Mouse (Mus musculus): ENCODE measurements around the gene Gpr39. TPM values are rescaled to one million over a fixed set of nuclear protein-coding genes. Genes with fewer than 3 reads are reported as not detected.

Gpr39 gene
- total RNA-seq, 2 experiments from 2014 or later, result 0.19 to 0.20 TPM

DNA sequence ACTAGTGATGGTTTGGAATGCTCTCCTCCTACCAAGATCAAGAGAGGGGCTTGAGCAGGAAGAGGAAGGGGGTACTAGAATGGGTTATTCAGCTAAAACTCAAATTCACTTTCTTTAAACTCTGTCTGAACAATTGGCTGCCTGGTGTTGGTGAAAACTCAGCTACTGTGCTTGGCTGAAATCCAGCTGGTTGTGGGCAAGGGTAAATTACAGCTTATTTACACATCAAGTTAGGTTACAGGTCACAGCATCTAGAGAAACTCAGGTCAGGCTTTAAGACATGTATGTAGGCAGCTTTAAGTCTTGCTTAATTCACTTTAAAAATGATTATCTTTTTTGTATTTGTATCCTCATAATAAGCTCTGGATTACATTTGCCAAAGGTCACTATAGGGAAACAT, 16.7 kb downstream of the Gpr39 start:
- DNase-seq (ENCODE audit: low spot score in 2 of 2), result no peak

DNA sequence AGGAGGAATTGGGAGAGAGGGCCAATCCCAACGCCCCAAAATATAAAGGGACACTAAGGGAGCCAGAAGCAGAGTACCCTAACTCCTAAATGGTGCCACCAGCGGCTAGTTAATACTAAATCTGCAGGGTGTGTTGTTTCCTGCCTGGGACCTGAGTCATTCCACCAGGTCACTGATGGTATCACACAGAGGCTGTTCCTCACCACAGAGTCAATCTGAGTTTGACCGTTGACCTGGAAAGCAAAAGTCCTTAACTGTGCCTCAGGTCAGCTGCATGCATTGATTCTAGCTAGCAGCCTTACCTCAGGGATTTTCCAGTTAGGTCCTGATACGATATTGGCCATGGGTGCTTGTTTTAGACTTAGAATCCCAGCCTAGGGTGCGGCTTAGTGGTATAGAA, 17.5 kb downstream of the Gpr39 start:
- no peak for DNase-seq (ENCODE audit: low spot score in 2 of 2)

DNA sequence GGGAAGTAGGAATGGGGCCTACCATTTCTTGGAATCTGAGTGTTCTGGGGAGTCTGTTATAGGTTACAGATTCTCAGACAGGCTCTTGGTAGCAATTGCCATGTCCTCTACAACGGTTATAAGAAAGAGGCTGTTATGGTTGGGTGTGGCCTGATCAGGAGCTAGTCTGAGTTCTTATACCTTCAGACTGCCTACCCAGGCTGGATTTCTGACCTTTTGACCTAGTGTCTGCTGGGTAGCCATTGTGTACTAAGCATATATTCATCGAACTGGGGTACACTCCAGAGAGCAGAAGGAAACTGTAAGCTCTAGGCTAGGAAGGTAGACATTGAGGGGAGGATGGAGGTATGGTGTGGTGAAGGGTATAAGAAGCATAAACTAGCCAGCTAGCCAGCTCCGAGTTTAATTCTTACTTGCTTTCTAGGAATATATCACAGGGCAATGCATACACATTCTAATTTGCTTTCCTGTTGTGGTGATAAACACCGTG, 24.4 kb downstream of the Gpr39 start:
- no peak for DNase-seq (ENCODE audit: low spot score in 2 of 2)

DNA sequence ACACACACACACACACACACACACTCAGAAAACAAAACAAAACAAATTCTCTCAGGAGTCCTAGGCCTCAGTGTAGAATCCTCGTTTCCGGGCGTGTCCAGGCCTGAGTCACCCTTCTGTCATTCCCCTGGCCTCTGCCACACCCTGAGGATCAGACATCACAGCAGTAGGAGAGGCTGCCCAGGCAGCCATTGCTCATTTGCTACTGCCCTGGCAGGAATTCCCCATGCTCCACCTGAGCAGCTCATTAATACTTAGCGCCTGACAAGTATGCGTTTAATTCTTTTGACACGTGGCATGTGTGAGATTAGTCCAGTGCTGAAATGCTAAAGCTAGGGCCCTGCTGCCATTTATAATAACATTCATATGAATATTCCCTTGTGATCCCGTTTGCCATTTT, 25.0 kb downstream of the Gpr39 start:
- DNase-seq (ENCODE audit: low spot score in 2 of 2), result no peak

DNA sequence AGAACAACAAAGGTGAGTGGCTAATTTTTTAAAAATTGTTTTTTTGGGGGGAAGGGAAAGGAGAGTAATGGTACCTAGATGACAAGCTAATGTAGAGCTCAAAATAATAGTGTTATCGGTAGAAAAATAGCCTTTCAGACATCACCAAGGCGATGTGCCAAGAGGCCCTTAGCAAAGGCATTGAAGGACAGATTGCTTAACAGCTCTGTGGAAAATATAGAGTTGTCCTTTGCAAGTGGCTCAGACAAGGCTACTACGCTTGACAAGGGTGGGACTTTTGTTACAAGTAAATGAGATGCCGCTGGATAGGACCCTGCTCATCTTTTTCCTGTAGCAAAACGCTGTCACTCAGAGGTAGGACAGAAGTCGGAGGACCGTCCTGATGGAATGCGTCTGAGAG, 25.5 kb downstream of the Gpr39 start:
- no peak for DNase-seq (ENCODE audit: low spot score in 2 of 2)

DNA sequence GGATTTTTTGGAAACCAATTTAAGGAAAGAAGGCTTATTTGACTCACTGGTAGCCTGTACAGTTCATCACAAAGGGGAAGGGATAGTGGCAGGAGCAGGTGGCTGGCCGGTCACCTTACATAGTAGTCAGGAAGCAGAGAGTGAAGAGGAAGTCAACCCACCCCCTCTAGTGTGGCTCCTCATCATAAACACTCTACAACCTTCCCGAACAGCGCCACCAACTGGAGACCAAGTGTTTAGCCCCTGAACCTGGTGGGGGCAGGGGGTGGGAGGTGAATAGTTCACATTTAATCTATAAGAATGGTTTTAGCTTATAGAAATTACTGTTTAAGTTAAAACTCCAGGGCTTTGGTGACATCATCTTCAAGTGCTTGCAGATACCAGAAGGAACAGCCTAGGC, 28.6 kb downstream of the Gpr39 start:
- DNase-seq (ENCODE audit: low spot score in 2 of 2), result no peak

DNA sequence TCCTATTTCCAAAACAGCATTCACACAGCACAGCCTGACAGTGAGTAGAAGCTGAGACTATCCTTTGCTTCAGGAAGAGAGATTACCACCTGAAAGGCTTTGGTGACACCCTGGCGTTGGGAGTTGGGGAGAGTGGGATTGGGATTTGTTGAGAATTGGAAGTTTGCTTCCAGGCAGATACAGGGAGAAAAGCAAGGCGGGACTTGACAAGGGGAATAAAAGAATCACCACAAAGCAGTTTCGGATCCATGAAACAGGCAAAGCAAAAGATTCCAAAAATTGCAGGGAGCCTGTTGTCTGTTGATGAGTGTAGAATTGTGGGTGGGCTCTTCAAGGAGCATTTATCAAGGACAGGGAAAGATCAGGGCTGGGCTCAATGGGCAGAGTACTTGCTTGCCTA, 38.5 kb downstream of the Gpr39 start:
- no peak for DNase-seq (ENCODE audit: low spot score in 2 of 2)

DNA sequence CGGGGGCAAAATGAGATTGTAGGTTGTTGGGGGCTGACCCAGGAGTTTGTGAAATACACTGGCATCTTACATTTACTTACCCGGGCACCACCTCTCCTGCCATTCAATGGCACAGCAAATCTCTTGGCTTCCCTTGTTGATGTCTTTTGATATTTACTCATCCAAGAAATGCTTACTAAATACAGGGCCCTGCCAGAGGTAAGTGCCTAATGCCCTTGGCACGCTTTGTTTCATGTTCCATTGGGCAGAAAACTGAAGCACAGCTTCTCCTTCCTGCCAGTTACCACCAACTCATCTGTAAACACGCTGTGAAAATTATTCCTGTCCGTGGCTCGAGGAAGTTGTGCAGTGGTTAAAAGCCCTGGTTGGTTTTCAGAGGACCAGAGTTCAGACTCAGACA, 39.4 kb downstream of the Gpr39 start:
- no peak for DNase-seq (ENCODE audit: low spot score in 2 of 2)

DNA sequence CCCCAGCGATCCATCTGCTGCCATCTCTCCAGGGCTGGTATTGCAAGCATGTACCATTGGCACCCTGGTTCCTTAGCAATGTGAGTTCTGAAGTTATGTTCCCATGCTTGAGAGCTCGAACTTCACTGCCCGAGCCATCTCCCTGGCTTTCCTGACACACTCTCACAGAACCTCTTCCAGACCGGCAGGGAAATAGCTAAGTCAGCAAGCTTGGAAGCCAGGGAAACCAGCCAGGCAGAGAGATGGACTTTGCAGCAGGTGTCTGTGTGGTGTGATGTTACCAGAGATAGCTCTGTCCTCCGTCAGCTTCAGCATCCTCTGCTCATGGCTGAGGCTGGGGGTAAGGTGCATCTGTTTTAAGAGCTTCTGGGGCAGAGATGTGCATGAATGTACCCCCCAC, 41.1 kb downstream of the Gpr39 start:
- DNase-seq (ENCODE audit: low spot score in 2 of 2), result no peak

DNA sequence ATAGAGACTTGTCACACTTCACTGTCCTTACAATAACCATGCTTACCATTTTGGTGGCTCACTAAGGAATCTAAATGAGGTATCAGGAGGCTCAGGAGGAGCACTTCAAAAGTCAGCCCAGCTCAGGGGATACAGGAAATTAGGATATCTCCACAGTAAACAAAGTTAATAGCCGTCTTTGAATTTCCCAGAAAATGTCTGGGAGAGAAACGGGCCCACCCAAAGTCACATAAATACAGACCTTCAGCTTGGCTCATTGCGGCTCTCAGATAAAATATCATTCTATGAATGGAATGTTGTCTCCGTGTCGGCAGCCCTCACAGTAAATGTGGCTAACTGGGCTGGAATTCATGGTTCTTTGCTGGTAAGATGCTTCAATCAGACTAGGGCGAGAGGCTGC, 42.3 kb downstream of the Gpr39 start:
- no peak for DNase-seq (ENCODE audit: low spot score in 2 of 2)

DNA sequence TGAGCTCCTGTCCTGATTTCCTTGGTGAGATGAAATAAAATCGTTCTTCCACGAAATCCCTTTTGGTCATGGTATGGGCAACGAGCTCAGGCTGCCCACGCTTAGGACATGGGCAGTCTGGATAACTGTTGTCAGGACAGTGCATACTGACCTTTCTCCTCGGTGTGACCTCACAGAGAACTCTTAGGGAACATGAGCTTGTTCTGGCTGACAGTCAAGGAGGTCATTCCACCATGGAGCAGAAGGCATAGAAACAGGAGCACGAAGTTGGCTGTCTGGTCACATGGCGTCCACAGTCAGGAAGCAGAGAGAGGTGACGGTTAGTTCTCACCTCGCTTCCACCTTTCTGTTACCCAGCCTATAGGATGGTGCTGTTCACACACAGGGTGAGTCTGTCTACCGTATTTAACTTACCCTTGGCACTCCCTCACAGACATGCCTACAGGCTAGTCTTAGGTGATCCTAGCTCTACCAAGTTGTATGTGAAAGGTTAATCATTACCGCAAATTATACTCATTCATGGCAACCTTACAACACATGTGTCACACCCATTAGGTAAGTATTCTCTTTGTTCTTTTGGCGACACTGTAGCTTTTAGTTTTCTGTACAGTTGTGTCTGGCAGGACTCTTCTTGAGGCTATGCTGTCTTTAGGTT, 44.4 kb downstream of the Gpr39 start:
- DNase-seq (ENCODE audit: low spot score in 2 of 2), result no peak

DNA sequence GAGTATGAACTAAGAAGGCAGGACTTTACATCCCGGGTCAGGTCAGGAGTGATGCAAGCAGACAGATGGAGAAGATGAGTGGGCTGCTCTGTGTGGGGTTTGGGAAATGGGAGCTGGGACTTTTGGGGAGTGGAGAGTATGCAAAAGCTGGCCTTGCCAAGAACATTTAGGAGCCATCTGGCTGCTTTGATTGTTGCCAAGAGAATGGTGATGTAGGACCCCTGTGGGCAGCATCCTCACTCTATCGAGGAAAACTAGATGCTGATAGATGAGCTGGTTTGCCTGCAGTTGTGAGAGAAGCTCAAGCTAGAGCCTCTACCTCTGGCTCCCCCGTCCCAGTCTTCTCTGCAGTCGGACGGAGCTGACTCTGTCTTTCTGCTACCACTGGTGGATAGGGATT, 47.5 kb downstream of the Gpr39 start:
- DNase-seq (ENCODE audit: low spot score in 2 of 2), result no peak

DNA sequence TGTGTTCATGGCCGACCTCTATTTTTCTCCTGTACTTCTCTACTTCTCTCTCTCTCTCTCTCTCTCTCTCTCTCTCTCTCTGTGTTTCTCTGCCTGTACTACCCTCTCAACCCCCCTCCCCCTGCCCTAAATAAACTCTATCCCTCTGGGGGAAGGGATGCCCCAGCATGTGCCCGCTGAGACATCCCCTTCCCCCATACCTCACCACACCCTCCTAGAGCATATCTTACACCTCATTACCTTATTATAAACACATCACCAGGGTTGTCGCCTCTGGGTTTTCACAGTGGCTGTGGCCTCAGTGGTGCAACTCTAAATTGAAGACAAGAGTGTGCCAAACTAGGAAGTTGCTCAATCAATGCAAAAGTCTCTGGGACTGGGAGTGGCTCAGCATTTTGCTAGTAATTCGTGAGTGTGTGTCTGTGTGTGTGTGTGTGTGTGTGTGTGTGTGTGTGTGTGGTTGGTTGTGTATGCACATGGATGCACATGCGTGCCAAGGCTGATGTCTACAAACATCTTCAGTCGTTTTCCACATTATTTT, 52.3 kb downstream of the Gpr39 start:
- DNase-seq (ENCODE audit: low spot score in 2 of 2), result no peak

DNA sequence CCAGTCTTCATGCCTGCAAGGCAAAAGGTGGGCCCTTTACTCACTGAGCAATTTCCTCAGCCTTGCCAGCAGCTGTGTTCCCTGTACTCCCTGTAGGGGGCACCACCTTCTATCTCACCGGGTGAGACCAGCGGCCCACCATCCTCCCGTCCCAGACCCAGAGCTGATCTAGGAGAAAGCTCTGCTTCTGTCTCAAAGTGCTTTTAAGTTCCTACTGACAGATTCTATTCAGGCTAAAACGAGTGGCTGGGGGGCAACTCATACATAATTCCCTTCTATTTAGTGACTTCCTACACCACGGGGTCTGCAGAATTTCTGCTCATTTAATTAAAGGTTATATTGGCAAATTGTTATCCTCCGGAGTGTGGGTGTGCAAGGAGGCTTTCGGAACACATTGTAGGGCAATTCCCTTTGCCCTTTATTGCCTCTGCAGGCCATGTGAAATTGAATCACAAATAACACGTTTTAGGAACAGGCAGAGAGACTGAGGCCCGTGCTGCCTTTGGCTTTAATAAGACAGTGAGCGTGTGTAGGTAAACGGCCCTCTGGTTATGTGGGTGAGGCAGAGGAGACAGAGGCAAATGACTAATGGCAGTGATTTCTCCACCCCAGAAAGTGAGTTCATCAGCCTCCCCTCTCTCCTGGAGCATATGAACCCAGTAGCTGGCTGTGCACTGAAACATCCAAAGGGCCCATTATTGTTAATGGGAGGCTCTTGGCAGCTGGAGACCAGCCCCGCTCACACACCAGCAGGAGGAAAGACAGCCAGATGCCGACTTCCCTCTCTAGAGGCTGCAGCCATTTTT, 53.1 kb downstream of the Gpr39 start:
- no peak for DNase-seq (ENCODE audit: low spot score in 2 of 2)

DNA sequence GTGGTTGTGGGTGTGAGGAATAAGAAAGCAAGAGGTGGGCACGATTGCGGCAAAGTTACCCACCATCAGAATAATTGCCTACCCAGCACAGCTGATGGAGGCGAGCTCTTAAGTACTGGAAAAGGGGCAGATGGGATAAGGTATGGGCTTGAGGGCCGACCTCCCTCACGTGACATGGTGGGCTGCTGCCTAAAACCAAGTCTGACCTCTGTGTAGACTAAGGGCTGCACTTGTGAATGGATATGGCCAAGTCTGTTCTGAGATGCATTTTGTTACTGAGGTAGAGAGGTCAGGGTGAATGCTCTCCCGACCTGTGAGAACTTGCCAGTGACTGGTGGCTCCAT, 53.7 kb downstream of the Gpr39 start:
- DNase-seq (ENCODE audit: low spot score in 2 of 2), result no peak

DNA sequence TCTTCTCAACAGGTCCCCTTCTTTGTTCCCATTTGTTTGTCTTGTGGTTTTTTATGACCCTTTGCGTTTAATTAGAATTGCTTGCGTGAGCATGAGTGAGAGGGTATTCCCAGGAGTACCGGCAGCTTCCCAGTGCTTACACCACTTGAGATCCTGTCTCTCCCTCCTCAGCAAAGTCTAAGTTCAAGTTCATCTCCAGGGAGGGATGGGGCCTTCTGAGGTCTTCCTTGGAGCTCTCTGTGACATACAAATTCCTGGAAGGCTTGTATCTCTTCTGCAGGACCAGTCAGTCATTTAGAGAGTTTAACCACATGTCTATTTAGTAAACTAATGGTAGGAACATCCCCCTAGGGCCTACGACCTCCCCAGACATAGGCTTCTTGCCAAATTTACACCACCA, 55.1 kb downstream of the Gpr39 start:
- DNase-seq (ENCODE audit: low spot score in 2 of 2), result no peak

DNA sequence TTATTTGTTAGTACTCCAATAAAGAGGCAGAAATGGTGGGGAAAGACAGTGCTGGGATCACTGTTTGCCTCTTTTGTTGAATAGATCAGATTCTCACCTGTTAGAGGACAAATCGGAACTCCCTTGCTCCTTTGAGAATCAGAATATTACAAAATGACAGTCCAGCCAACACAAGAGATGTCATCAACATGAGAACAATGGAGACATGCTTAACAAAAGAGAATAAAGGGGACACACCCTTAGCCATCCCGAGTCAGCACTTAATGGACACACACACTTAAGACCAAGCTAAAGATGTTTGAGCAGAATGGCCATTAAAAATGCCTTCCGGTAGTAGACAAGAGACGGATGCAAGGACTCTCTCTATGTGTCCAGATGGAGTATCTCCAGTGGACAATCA, 68.0 kb downstream of the Gpr39 start:
- DNase-seq (ENCODE audit: low spot score in 2 of 2), result no peak

DNA sequence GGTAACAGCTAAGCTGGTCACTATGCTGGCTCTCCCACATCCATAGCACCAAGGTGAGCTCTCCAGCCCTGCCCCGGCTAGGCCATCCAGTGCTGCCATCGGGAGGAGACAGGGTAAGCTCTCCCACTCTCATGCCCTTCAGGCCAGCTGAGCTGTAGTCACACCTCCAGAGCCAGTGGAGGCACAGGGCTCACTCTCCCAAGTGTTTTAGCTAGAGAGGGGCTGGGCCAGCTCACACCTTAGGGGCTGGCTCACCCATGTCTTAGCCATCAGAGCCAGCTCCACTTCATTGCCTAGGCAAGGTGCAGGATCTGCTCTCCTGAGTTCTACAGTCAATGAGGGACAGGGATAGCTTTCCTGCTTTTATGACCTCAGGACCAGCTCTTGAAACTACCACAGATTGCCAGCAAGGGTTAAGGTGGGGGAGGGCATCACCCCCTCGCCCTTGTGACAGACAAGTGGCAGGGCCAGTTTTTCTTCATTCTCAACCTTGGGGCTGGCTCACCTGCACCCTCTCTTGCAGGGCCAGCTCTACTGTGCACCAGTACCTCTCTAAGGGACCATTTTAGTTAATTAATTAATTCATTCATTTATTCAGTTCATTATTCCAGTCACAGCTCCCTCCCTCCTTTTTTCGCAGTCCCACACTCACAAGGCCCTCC, 78.7 kb downstream of the Gpr39 start:
- DNase-seq (ENCODE audit: low spot score in 2 of 2), result no peak

DNA sequence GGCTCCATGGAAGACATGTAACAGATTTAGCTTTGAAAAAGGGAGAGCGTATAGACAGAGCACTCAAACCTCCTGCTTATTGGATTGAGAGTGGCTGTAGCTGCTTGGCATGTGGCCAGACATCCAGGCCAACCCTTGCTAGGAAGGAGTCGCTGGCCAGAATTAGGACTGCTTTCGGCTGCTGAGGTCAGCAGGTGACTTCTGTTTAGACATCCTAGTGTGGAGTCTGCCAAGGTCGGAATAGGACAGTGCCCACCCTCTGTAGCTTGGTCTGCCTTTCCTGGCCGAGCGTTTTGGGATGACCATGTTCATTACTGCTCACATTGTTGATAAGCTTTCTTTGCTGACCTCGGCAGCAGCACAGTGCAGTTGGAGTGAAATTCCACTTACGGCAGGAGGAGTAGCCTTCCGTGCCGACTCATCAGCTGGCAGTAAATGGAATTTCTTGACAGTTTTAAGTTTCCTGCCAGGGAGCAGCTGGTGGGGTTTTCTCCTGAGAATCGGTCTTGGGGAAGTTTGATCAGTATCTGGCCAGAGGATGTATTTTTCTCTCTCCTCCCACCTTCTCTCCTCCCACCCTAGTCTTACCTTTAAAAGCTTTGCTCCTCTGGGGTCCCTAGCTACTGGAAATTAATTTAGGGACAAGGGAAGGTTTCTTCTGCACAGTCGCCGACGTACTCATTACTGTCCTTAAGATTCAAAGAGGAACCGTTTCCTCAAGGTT, 83.3 kb downstream of the Gpr39 start:
- DNase-seq (ENCODE audit: low spot score in 2 of 2), result peak in 1 of 2 experiments; percentile 22

DNA sequence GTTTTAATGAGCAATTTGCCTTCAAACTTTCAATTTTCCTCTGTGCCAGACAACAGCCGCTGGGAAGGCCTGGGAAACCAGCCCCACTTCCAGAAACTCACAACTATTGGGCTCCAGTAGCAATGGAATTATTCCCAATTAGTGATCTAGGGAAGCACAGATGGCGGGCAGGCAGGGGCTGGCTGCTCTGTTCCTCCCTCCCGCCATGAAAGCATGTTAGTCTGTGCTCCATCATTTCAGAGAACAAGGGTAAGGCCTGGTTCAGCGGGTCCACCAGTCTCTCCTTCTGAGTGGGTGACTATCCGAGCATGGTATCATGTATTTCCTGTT, 83.9 kb downstream of the Gpr39 start:
- DNase-seq (ENCODE audit: low spot score in 2 of 2), result no peak

DNA sequence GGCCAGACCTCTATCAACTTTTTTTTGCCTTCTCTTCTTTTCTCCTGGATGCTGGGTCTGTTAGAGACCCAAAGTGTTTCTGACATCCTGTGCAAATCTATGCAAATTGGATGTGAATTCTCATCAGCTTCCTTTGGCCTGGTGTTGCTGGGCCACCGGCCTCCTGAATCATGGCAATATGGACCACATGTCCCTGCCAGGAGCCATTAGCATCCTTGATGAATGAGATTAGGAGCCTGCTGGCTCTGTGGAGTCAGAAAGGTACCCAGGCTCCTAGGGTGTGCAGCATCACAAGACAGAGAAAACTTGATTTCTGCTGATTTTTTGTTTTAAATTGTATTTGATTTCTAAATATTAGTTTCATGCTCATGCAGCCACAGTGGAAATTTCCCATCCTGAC, 85.3 kb downstream of the Gpr39 start:
- DNase-seq (ENCODE audit: low spot score in 2 of 2), result no peak

DNA sequence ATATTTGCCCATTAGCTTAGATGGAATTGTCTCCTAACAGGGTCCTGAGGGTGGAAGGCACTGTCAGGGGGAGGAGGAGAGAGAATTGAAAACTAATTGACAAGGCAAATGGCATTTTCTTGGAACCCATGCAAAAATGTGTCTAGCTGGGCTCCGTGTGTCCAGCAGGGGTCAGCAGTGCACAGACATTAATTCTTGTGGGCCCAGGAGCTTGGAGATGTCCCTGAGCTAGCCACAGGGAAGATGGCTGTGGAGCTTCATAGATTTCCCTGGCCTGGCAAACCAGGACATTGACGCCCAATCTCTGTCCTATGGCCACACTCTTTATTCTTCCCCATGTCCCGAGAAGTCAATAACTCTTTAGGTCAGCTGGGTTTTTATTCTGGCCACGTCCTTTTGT, 113.0 kb downstream of the Gpr39 start:
- DNase-seq (ENCODE audit: low spot score in 2 of 2), result peak; percentile 62 to 71

Data from adrenal gland, adult 18-20 months (tissue).